Mouse (Mus musculus): ENCODE results near the gene Bri3. TPM values are rescaled to one million over a fixed set of nuclear protein-coding genes. Genes with fewer than 3 reads are reported as not detected.

Gene Bri3
- polyA plus RNA-seq, 1 experiment from 2014 or later = 121 TPM

DNA sequence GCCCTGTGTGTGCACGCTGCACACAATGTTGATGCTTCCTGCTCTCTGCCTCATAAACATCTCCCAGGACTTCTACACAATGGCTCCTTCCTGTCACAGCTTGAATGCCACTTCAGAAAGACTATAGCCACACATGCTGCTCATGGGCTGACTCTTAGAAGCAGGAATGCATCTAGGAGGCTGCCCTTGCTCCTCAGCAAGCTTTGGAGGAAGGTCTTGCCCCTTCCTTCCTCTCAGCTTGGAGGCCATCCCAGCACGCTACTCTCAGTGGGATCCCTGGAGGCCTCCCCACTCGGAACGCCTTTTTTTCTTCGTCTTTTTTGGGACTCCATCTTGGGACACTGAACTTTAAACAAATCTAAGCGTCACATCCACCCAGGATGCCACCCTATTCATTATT is 30.7 kb downstream of the Bri3 start:
- no peak for ATAC-seq (ENCODE audit: insufficient read depth, low FRiP score, low TSS enrichment)
- no peaks in the 10 kb centered on the region for H3K27me3 ChIP-seq (ENCODE audit: control insufficient read depth, insufficient read depth, low read length)
- H3K4me2 ChIP-seq (ENCODE audit: low read depth) = no peak overlapping the region
- no peaks in the 10 kb centered on the region for H3K9me3 ChIP-seq (ENCODE audit: control insufficient read depth, low read length)
- DNase-seq (ENCODE audit: low spot score) = no peak
- WGBS = 65% methylated on average over 6 of the region's 6 CpGs
- no peaks in the 10 kb centered on the region for H3K4me1 ChIP-seq (ENCODE audit: control insufficient read depth, insufficient read depth, low read length)
- no peak overlapping the region for H3K4me3 ChIP-seq (ENCODE audit: low read depth, low read length)
- no peak overlapping the region for H3K9ac ChIP-seq (ENCODE audit: low read length)
- peaks cover 2% of the 10 kb centered on the region; the same call in 1 of the 2 replicates for H3K36me3 ChIP-seq (ENCODE audit: control insufficient read depth, insufficient read depth, low read length)
- H3K27ac ChIP-seq (ENCODE audit: low read depth, low read length) = no peak overlapping the region

DNA sequence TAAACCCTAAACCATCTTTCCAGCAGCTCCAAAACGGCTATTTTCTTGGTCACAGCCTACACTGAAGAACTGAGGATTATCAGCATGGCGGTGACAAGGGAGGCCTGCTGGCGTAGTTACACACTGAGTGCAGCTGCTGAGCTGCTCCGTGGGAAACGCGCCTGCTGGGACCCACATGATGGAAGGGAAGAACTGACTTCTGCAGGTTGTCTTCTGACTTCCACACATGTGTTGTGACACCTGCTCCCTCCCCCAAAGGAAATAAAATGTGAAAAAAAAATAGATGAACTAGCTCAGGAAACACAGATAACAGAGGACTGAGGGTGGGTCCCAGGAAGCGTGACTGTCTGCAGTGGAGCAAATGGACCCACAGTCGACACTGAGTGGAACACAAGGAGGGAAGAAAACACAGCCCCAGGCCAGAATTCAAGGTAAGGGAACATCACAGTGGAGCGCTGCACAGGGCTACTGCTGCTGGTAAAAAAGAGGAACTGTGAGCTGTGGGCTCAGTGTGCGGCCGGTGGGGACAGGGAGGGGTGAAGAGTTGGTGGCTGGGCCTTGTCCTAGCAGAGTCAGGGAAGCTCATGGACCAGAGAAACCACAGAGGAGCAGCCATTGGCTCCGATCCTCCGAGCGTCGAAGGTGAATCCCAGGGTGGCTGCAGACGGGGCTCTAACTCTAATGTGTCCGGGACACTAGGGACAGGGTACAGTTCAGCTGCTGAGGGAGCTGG is 32.8 kb downstream of the Bri3 start:
- H3K4me2 ChIP-seq (ENCODE audit: low read depth) = no peak overlapping the region
- H3K9me3 ChIP-seq (ENCODE audit: control insufficient read depth, low read length) = no peaks in the 10 kb centered on the region
- no peak overlapping the region for H3K4me3 ChIP-seq (ENCODE audit: low read depth, low read length)
- DNase-seq (ENCODE audit: low spot score) (no peak), ATAC-seq (ENCODE audit: insufficient read depth, low FRiP score, low TSS enrichment) (no peak)
- WGBS = 87% methylated on average over 17 of the region's 17 CpGs
- 0 out of 2 replicates have a peak, but pooled peaks cover 2% of the 10 kb centered on the region for H3K36me3 ChIP-seq (ENCODE audit: control insufficient read depth, insufficient read depth, low read length)
- no peaks in the 10 kb centered on the region for H3K27me3 ChIP-seq (ENCODE audit: control insufficient read depth, insufficient read depth, low read length)
- H3K27ac ChIP-seq (ENCODE audit: low read depth, low read length) = no peak overlapping the region
- no peak overlapping the region for H3K9ac ChIP-seq (ENCODE audit: low read length)
- no peaks in the 10 kb centered on the region for H3K4me1 ChIP-seq (ENCODE audit: control insufficient read depth, insufficient read depth, low read length)

GRCm38 (mm10) chr5:144278374-144278960 is 34.2 kb downstream of the Bri3 start:
- no peak overlapping the region for H3K9ac ChIP-seq (ENCODE audit: low read length)
- H3K9me3 ChIP-seq (ENCODE audit: control insufficient read depth, low read length) = no peaks in the 10 kb centered on the region
- no peak overlapping the region for H3K4me3 ChIP-seq (ENCODE audit: low read depth, low read length)
- H3K4me2 ChIP-seq (ENCODE audit: low read depth) = no peak overlapping the region
- no peak for DNase-seq (ENCODE audit: low spot score)
- no peaks in the 10 kb centered on the region for H3K4me1 ChIP-seq (ENCODE audit: control insufficient read depth, insufficient read depth, low read length)
- no peak overlapping the region for H3K27ac ChIP-seq (ENCODE audit: low read depth, low read length)
- H3K36me3 ChIP-seq (ENCODE audit: control insufficient read depth, insufficient read depth, low read length) = 0 out of 2 replicates have a peak, but pooled peaks cover 2% of the 10 kb centered on the region
- no peak for ATAC-seq (ENCODE audit: insufficient read depth, low FRiP score, low TSS enrichment)
- WGBS = 93% methylated on average over 12 of the region's 13 CpGs
- H3K27me3 ChIP-seq (ENCODE audit: control insufficient read depth, insufficient read depth, low read length) = no peaks in the 10 kb centered on the region

DNA sequence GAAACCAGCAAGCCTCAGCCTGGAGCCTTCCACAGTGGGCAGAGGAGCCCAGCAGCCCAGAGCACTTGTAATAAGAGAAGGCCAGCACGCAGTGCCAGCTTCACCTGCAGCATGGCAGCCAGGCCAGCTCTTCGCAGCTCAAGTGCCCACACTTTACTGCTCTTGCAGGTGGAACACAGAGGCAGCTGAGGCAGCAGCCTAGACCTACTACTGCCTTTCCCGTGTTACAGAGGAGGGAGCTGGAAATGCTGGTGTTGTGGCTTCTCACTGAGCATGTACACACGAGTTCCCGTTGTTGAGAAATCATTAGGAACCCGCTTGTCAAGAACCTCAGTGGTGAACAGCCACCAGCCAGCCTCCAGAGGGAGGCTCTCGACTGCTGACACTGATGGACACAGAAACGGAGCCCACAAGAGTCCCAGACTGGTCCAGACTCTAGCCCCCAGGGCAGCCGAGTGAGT is 34.9 kb downstream of the Bri3 start:
- no peak overlapping the region for H3K4me3 ChIP-seq (ENCODE audit: low read depth, low read length)
- H3K4me2 ChIP-seq (ENCODE audit: low read depth) = no peak overlapping the region
- no peak overlapping the region for H3K27ac ChIP-seq (ENCODE audit: low read depth, low read length)
- DNase-seq (ENCODE audit: low spot score) (no peak), ATAC-seq (ENCODE audit: insufficient read depth, low FRiP score, low TSS enrichment) (no peak)
- no peaks in the 10 kb centered on the region for H3K9me3 ChIP-seq (ENCODE audit: control insufficient read depth, low read length)
- 89% methylated on average over 9 of the region's 9 CpGs for WGBS
- no peak overlapping the region for H3K9ac ChIP-seq (ENCODE audit: low read length)
- H3K27me3 ChIP-seq (ENCODE audit: control insufficient read depth, insufficient read depth, low read length) = no peaks in the 10 kb centered on the region
- no peaks in the 10 kb centered on the region for H3K4me1 ChIP-seq (ENCODE audit: control insufficient read depth, insufficient read depth, low read length)
- H3K36me3 ChIP-seq (ENCODE audit: control insufficient read depth, insufficient read depth, low read length) = 0 out of 2 replicates have a peak, but pooled peaks cover 2% of the 10 kb centered on the region

- no peak overlapping the region for H3K9ac ChIP-seq (ENCODE audit: low read length)
- WGBS = 93% methylated on average over 13 of the region's 13 CpGs
- H3K36me3 ChIP-seq (ENCODE audit: control insufficient read depth, insufficient read depth, low read length) = 0 out of 2 replicates have a peak, but pooled peaks cover 2% of the 10 kb centered on the region
- DNase-seq (ENCODE audit: low spot score) (no peak), ATAC-seq (ENCODE audit: insufficient read depth, low FRiP score, low TSS enrichment) (no peak)
- no peaks in the 10 kb centered on the region for H3K4me1 ChIP-seq (ENCODE audit: control insufficient read depth, insufficient read depth, low read length)
- no peaks in the 10 kb centered on the region for H3K27me3 ChIP-seq (ENCODE audit: control insufficient read depth, insufficient read depth, low read length)
- H3K4me3 ChIP-seq (ENCODE audit: low read depth, low read length) = no peak overlapping the region
- H3K9me3 ChIP-seq (ENCODE audit: control insufficient read depth, low read length) = no peaks in the 10 kb centered on the region
- no peak overlapping the region for H3K27ac ChIP-seq (ENCODE audit: low read depth, low read length)
- H3K4me2 ChIP-seq (ENCODE audit: low read depth) = no peak overlapping the region
These were observed 35.7 kb downstream of the Bri3 start for GRCm38 (mm10) chr5:144279926-144280325.

GRCm38 (mm10) chr5:144282470-144283260 is 38.4 kb downstream of the Bri3 start:
- no peaks in the 10 kb centered on the region for H3K27me3 ChIP-seq (ENCODE audit: control insufficient read depth, insufficient read depth, low read length)
- no peak overlapping the region for H3K4me3 ChIP-seq (ENCODE audit: low read depth, low read length)
- H3K4me1 ChIP-seq (ENCODE audit: control insufficient read depth, insufficient read depth, low read length) = no peaks in the 10 kb centered on the region
- H3K36me3 ChIP-seq (ENCODE audit: control insufficient read depth, insufficient read depth, low read length) = 0 out of 2 replicates have a peak, but pooled peaks cover 2% of the 10 kb centered on the region
- H3K9ac ChIP-seq (ENCODE audit: low read length) = no peak overlapping the region
- ATAC-seq (ENCODE audit: insufficient read depth, low FRiP score, low TSS enrichment) (no peak), DNase-seq (ENCODE audit: low spot score) (no peak)
- no peak overlapping the region for H3K4me2 ChIP-seq (ENCODE audit: low read depth)
- WGBS = 82% methylated on average over 11 of the region's 11 CpGs
- no peaks in the 10 kb centered on the region for H3K9me3 ChIP-seq (ENCODE audit: control insufficient read depth, low read length)
- no peak overlapping the region for H3K27ac ChIP-seq (ENCODE audit: low read depth, low read length)

DNA sequence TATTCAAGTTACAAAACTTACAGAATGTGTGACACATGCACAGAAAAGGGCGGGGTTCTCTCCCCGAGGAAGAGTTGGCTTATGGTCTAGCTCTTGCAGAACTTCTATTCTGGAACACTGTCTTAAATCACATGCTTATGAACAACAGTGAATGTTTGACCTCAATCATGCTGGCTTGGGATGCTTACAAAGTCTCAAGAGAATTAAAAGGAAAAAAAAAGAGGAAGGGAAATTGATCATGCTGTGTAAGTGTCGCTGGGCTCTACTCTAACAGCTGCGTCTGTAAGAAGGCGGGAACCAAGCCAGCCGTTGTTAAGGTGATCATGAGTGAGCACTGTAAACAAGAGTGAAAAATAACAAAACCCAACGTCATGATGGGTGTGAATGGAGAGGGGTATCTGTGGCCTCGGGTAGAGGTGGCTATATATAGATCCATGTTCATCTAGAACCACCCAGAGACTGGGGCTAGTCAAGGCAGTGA is 39.4 kb downstream of the Bri3 start:
- DNase-seq (ENCODE audit: low spot score) (no peak), ATAC-seq (ENCODE audit: insufficient read depth, low FRiP score, low TSS enrichment) (no peak)
- Histone ChIP-seq H3K4me3 (ENCODE audit: low read depth, low read length) (no peak overlapping the region), H3K27ac (ENCODE audit: low read depth, low read length) (no peak overlapping the region), H3K9me3 (ENCODE audit: control insufficient read depth, low read length) (no peaks in the 10 kb centered on the region), H3K9ac (ENCODE audit: low read length) (no peak overlapping the region), H3K4me2 (ENCODE audit: low read depth) (no peak overlapping the region), H3K4me1 (ENCODE audit: control insufficient read depth, insufficient read depth, low read length) (no peaks in the 10 kb centered on the region), H3K36me3 (ENCODE audit: control insufficient read depth, insufficient read depth, low read length) (0 out of 2 replicates have a peak, but pooled peaks cover 2% of the 10 kb centered on the region), H3K27me3 (ENCODE audit: control insufficient read depth, insufficient read depth, low read length) (no peaks in the 10 kb centered on the region)
- 81% methylated on average over 8 of the region's 8 CpGs for WGBS

DNA sequence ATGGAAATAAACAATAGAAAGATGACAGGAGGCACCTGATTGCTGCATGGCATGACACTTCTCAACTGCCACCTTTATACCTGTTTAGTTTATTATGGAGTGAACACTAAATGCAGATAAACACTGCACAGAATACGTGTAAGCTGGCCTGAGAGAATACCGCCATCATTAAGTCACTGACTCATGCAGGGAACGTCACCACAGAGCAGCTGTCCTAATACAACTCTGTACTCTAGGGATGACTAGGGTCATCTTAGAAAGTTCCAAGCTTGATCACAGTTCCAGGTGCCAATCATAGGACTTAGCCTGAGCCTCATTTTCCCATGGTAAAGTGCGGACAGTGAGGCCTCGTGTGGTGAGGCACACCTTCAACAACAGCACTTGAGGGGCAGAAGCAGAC is 40.4 kb downstream of the Bri3 start:
- DNase-seq (ENCODE audit: low spot score) (no peak), ATAC-seq (ENCODE audit: insufficient read depth, low FRiP score, low TSS enrichment) (no peak)
- no peak overlapping the region for H3K4me3 ChIP-seq (ENCODE audit: low read depth, low read length)
- no peaks in the 10 kb centered on the region for H3K9me3 ChIP-seq (ENCODE audit: control insufficient read depth, low read length)
- no peak overlapping the region for H3K27ac ChIP-seq (ENCODE audit: low read depth, low read length)
- H3K27me3 ChIP-seq (ENCODE audit: control insufficient read depth, insufficient read depth, low read length) = no peaks in the 10 kb centered on the region
- H3K36me3 ChIP-seq (ENCODE audit: control insufficient read depth, insufficient read depth, low read length) = no peaks in the 10 kb centered on the region
- H3K4me2 ChIP-seq (ENCODE audit: low read depth) = no peak overlapping the region
- no peak overlapping the region for H3K9ac ChIP-seq (ENCODE audit: low read length)
- H3K4me1 ChIP-seq (ENCODE audit: control insufficient read depth, insufficient read depth, low read length) = no peaks in the 10 kb centered on the region
- 87% methylated on average over 5 of the region's 5 CpGs for WGBS

All from neural tube, embryonic 11.5 days (tissue).